Mouse (Mus musculus): ENCODE measurements around the gene Grm2. TPM values are rescaled to one million over a fixed set of nuclear protein-coding genes. Genes with fewer than 3 reads are reported as not detected.
"Not testable (repeated sequence)": the region's sequence is repeated elsewhere in the genome, so short reads cannot be mapped to it uniquely, and the experiment has no call there.

Gene Grm2
- polyA plus RNA-seq, 1 experiment from 2014 or later = 3.4 TPM

DNA sequence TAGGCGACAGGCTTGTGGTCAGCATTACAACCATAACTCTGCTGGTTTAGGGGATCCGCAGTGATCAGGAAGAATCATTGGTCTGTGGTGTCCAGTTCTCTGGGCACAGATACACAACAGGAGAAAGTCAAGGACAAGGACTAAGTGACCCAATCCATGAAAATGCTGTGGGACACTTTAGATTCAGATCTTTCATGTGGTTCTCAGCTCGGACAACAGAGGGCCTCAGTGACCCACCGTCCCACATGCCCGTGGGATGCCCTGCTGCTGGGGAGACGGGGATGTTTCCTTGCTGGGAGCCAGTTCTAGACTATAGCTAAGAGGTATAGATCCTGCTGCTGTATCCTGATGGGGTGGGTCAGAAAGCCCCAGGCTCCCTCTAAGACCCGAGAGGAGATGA is 57.4 kb downstream of the Grm2 start:
- WGBS = 44% methylated on average over 7 of the region's 7 CpGs
- H3K36me3 ChIP-seq (replicated peaks) = no peaks in the 10 kb centered on the region
- no peak overlapping the region for H3K27ac ChIP-seq
- H3K4me3 ChIP-seq (replicated peaks) = no peak overlapping the region
- no peak overlapping the region for H3K4me2 ChIP-seq
- H3K9me3 ChIP-seq = no peaks in the 10 kb centered on the region
- no peak overlapping the region for H3K9ac ChIP-seq
- no peaks in the 10 kb centered on the region for H3K4me1 ChIP-seq
- H3K27me3 ChIP-seq = no peaks in the 10 kb centered on the region
- no peak for ATAC-seq (ENCODE audit: low FRiP score)

DNA sequence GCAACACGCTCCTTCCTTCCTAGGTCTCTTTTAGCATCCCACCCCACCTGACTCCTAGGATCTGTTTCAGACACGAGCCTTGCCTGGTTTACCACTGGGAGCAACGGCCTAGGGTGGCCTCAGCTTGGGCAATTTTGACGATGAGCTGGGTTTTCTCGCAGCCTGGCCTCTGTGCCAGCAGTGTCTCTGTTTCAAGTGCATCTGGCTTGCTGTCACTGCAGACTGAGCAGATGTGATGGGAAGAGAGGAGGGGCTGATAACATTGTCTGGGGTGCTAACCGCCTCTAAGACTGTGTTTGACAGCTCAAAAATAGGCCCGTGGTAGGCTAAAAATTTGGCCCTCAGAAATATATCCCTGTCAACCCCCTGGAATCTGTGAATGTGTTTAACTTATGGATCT is 60.0 kb downstream of the Grm2 start:
- Histone ChIP-seq H3K4me2 (no peak overlapping the region), H3K27ac (no peak overlapping the region), H3K4me1 (no peaks in the 10 kb centered on the region), H3K27me3 (no peaks in the 10 kb centered on the region), H3K9me3 (no peaks in the 10 kb centered on the region), H3K9ac (no peak overlapping the region), H3K36me3 (replicated peaks) (no peaks in the 10 kb centered on the region), H3K4me3 (replicated peaks) (no peak overlapping the region)
- no peak for ATAC-seq (ENCODE audit: low FRiP score)
- WGBS = 68% methylated on average over 7 of the region's 7 CpGs

DNA sequence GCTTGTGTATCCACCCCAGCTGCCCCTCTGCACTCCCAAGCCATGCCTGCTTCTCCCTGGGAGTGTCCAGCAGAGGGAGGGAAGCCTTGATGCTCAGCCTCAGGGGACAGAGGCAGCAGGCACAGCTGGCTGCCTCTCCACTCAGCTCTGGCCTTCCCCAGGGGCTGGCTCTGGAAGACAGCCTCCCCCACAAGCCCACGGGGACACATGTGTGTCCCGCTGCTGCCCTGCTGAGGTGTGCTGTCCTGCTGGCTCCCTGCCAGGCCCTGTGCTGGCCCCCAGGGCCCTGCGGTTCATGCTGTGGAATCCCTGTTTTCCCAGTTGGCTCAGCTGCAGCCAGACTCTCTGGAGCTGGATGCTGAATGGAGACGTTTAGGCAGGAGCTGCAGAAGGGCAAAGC is 60.5 kb downstream of the Grm2 start:
- H3K36me3 ChIP-seq (replicated peaks); H3K4me2 ChIP-seq; H3K4me3 ChIP-seq (replicated peaks); H3K27me3 ChIP-seq; H3K27ac ChIP-seq; ATAC-seq (ENCODE audit: low FRiP score); H3K9me3 ChIP-seq; H3K9ac ChIP-seq; H3K4me1 ChIP-seq: not testable (repeated sequence)
- 29% methylated on average over 4 of the region's 4 CpGs for WGBS

Other genes with a start within 250 kb of the Grm2 start
- gene Rpl29, start 226.6 kb downstream of the Grm2 start, polyA plus RNA-seq (2016; fragmentation: Nextera tagmentation; extraction: Ambion mirVana) = 757 and 770 TPM in 2 replicates
- 38.0 and 42.6 TPM in 2 replicates for gene Acy1, start 217.8 kb downstream of the Grm2 start, polyA plus RNA-seq (2016; fragmentation: Nextera tagmentation; extraction: Ambion mirVana)
- gene Abhd14b, start 208.6 kb downstream of the Grm2 start, polyA plus RNA-seq (2016; fragmentation: Nextera tagmentation; extraction: Ambion mirVana) = 4.4 TPM in 2 replicates
- gene Abhd14a, start 208.4 kb downstream of the Grm2 start, polyA plus RNA-seq (2016; fragmentation: Nextera tagmentation; extraction: Ambion mirVana) = 37.7 and 39.0 TPM in 2 replicates
- gene Pcbp4, start 202.8 kb downstream of the Grm2 start, polyA plus RNA-seq (2016; fragmentation: Nextera tagmentation; extraction: Ambion mirVana) = 299 and 311 TPM in 2 replicates
- 0.26 and 0.55 TPM in 2 replicates for gene Gpr62, start 190.1 kb downstream of the Grm2 start, polyA plus RNA-seq (2016; fragmentation: Nextera tagmentation; extraction: Ambion mirVana)
- gene Rrp9, start 180.1 kb downstream of the Grm2 start, polyA plus RNA-seq (2016; fragmentation: Nextera tagmentation; extraction: Ambion mirVana) = 52.3 and 56.0 TPM in 2 replicates
- gene Parp3, start 179.1 kb downstream of the Grm2 start, polyA plus RNA-seq (2016; fragmentation: Nextera tagmentation; extraction: Ambion mirVana) = 0.83 and 1.3 TPM in 2 replicates
- not detected in 2 replicates for gene Iqcf1, start 156.1 kb downstream of the Grm2 start, polyA plus RNA-seq (2016; fragmentation: Nextera tagmentation; extraction: Ambion mirVana)
- gene Iqcf5, start 141.5 kb downstream of the Grm2 start, polyA plus RNA-seq (2016; fragmentation: Nextera tagmentation; extraction: Ambion mirVana) = not detected in 2 replicates
- not detected in 2 replicates for gene Iqcf3, start 94.5 kb downstream of the Grm2 start, polyA plus RNA-seq (2016; fragmentation: Nextera tagmentation; extraction: Ambion mirVana)
- not detected in 2 replicates for gene Iqcf4, start 85.1 kb downstream of the Grm2 start, polyA plus RNA-seq (2016; fragmentation: Nextera tagmentation; extraction: Ambion mirVana)
- gene Iqcf6, start 29.5 kb downstream of the Grm2 start, polyA plus RNA-seq (2016; fragmentation: Nextera tagmentation; extraction: Ambion mirVana) = not detected in 2 replicates
- 24.9 and 30.4 TPM in 2 replicates for gene Tex264, start 29.8 kb upstream of the Grm2 start, polyA plus RNA-seq (2016; fragmentation: Nextera tagmentation; extraction: Ambion mirVana)
- 11.2 and 12.3 TPM in 2 replicates for gene Rad54l2, start 133.1 kb upstream of the Grm2 start, polyA plus RNA-seq (2016; fragmentation: Nextera tagmentation; extraction: Ambion mirVana)
- 28.6 and 39.8 TPM in 2 replicates for gene Dcaf1, start 165.8 kb upstream of the Grm2 start, polyA plus RNA-seq (2016; fragmentation: Nextera tagmentation; extraction: Ambion mirVana)
- gene Rbm15b, start 231.3 kb upstream of the Grm2 start, polyA plus RNA-seq (2016; fragmentation: Nextera tagmentation; extraction: Ambion mirVana) = 28.1 and 31.1 TPM in 2 replicates
- 216 and 222 TPM in 2 replicates for gene Manf, start 235.9 kb upstream of the Grm2 start, polyA plus RNA-seq (2016; fragmentation: Nextera tagmentation; extraction: Ambion mirVana)